18 mouse cellular contexts compared by ENCODE assay signal in genomic region chr11:67597388-67597787, GRCm38 (mm10).
DNase-seq lines count a peak whose midpoint lies in the region; TF ChIP-seq lines count a peak whose summit lies in the region.
"Had no signal": no experiment of that assay in that cellular context is flagged by ENCODE, and none has a peak within 500 bp of the region (broad histone marks: within the 10 kb centered on the region; RNA-seq: fewer than 3 reads in every experiment).

No protein-coding gene starts in this region.

- WGBS in olfactory bulb, adult 2 months, result 57% methylated on average over 7 of the region's 7 CpGs

- TF ChIP-seq CTCF in layer of hippocampus, adult 2 months (conservative IDR thresholded peaks at IDR 0.05), result no peak
- TF ChIP-seq CTCF in brain, embryonic 14.5 days (IDR thresholded peaks at IDR 0.05; ENCODE audit: borderline replicate concordance, extremely low read depth, insufficient read depth, insufficient read length), result no peak
- no peak for TF ChIP-seq CTCF in olfactory bulb, adult 2 months (IDR thresholded peaks at IDR 0.05; ENCODE audit: insufficient read depth, low read depth, low read length)

- TF ChIP-seq POLR2A in brain, embryonic 14.5 days (IDR thresholded peaks at IDR 0.05; ENCODE audit: borderline replicate concordance, extremely low read depth, insufficient read depth, insufficient read length, poor library complexity, severe bottlenecking), result no peak
- no peak for TF ChIP-seq POLR2A in olfactory bulb, adult 2 months (IDR thresholded peaks at IDR 0.05; ENCODE audit: insufficient read depth, low read depth, low read length)

- DNase-seq in layer of hippocampus, adult 2 months (ENCODE audit: low spot score in 2 of 2), result peak; percentile 60 to 72
- DNase-seq in layer of hippocampus, adult 11-12 months (ENCODE audit: low spot score), result no peak
- DNase-seq in adipocyte (ENCODE audit: low spot score), result peak; percentile 20
- peak; percentile 53 for DNase-seq in brain, embryonic 14.5 days (ENCODE audit: low read depth)
- no peak for DNase-seq in urinary bladder, postnatal 14 days (ENCODE audit: low spot score)
- no peak for DNase-seq in embryo, embryonic 11 days
- no peak for DNase-seq in thymus, postnatal 10 days (ENCODE audit: low spot score in 2 of 2)
- DNase-seq: adrenal gland, postnatal 36 days; cerebellum, postnatal 25 days; heart, adult 2 months; kidney, adult 2 months; kidney, postnatal 14 days; lung, postnatal 10 days; thymus, postnatal 36 days had no signal

- peak overlapping the region; percentile 99 for H3K27ac ChIP-seq in layer of hippocampus, adult 2 months
- peak overlapping the region; percentile 72 for H3K27ac ChIP-seq in olfactory bulb, adult 2 months (ENCODE audit: insufficient read depth, low read depth, low read length)
- H3K27ac ChIP-seq: embryonic facial prominence, embryonic 12.5 days; heart, adult 2 months; limb, embryonic 15.5 days had no signal

- peaks cover 24% of the 10 kb centered on the region for H3K4me1 ChIP-seq in olfactory bulb, adult 2 months (ENCODE audit: control insufficient read depth, insufficient read depth, low read length)

- peak overlapping the region; percentile 55 for H3K4me3 ChIP-seq in layer of hippocampus, adult 2 months
- peak overlapping the region; percentile 34; the same call in 1 of the 2 replicates for H3K4me3 ChIP-seq in olfactory bulb, adult 2 months (ENCODE audit: insufficient read depth, low read depth, low read length)
- H3K4me3 ChIP-seq: embryonic facial prominence, embryonic 12.5 days; heart, adult 2 months; limb, embryonic 15.5 days; megakaryocyte, embryonic 14.5 days had no signal

Comparison
In these comparisons a context has a peak if more than half of its experiments do, and no peak if none do; other contexts are left out.
1. DNase-seq: peak in layer of hippocampus, adult 2 months (2 of 2), adipocyte (single experiment) and brain, embryonic 14.5 days (single experiment); none in layer of hippocampus, adult 11-12 months (single experiment), urinary bladder, postnatal 14 days (single experiment), embryo, embryonic 11 days (single experiment) and thymus, postnatal 10 days (0 of 2).